Mouse (Mus musculus) olfactory bulb, adult 2 months (tissue): ENCODE results near the gene Ap5s1.

ENCODE experiments used
- CTCF ChIP-seq: fragments of 200-500 bp; IDR thresholded peaks from 2 replicates; pipeline ENCODE4 v1.5.1; 2012; ENCODE audit warnings: low read depth, mild to moderate bottlenecking, low read length, moderate library complexity; ENCODE audit not compliant: insufficient read depth
- POLR2A ChIP-seq: fragments of 200-500 bp; IDR thresholded peaks from 2 replicates; pipeline ENCODE4 v1.6.1; 2012; ENCODE audit warnings: mild to moderate bottlenecking, low read depth, low read length, moderate library complexity; ENCODE audit not compliant: insufficient read depth

DNA sequence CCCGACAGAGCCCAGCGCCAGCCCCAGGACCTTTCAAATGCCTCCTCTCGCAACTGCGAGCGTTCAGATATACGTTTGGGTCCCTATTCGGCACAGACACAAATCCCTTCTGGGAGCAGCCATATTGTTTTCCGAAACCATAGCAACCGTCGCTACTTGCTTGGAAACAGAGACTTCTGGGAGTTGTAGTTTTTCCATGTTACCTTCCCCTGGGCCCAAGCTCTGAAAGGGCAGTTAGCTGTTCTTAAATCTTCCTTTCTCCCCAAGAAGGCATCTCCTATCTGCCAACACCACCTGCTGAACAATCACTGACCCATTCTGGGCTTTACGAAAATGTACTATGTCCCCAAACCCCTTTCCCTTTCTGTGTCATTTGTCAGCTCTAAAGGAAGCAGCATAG is 32.2 kb upstream of the Ap5s1 start:
- TF ChIP-seq CTCF (no peak), POLR2A (no peak)
